Mouse (Mus musculus): ENCODE measurements at regions not wholly inside any gene's neighbourhood (a gene's known extent, or its start where the extent isn't known, plus 50 kb on each side); places are given as distances from the start of the nearest gene placed in this dataset.
"Not testable (repeated sequence)": the region's sequence is repeated elsewhere in the genome, so short reads cannot be mapped to it uniquely, and the experiment has no call there.

- no peak for DNase-seq (ENCODE audit: low read depth, low spot score)
Measured at GRCm38 (mm10) chrX:18727940-18728710, 266.9 kb upstream of the 4930578C19Rik start.

GRCm38 (mm10) chrX:18687216-18687615, 226.0 kb upstream of the 4930578C19Rik start:
- DNase-seq (ENCODE audit: low read depth, low spot score): peak; percentile 51

- DNase-seq (ENCODE audit: low read depth, low spot score): not testable (repeated sequence)
Measured at GRCm38 (mm10) chrX:18667251-18667650, 206.1 kb upstream of the 4930578C19Rik start.

- peak; percentile 39 for DNase-seq (ENCODE audit: low read depth, low spot score)
Measured at GRCm38 (mm10) chrX:18663101-18663500, 201.9 kb upstream of the 4930578C19Rik start.

GRCm38 (mm10) chrX:18618581-18618980, 157.4 kb upstream of the 4930578C19Rik start:
- peak; percentile 6 for DNase-seq (ENCODE audit: low read depth, low spot score)

Measured in brain, adult 2 months (tissue).